Mouse (Mus musculus): ENCODE data around the gene Pdp2. TPM values are rescaled to one million over a fixed set of nuclear protein-coding genes. Genes with fewer than 3 reads are reported as not detected.
"Not testable (repeated sequence)": the region's sequence is repeated elsewhere in the genome, so short reads cannot be mapped to it uniquely, and the experiment has no call there.

Gene Pdp2
- polyA plus RNA-seq, 1 experiment from 2014 or later: 17.4 TPM

DNA sequence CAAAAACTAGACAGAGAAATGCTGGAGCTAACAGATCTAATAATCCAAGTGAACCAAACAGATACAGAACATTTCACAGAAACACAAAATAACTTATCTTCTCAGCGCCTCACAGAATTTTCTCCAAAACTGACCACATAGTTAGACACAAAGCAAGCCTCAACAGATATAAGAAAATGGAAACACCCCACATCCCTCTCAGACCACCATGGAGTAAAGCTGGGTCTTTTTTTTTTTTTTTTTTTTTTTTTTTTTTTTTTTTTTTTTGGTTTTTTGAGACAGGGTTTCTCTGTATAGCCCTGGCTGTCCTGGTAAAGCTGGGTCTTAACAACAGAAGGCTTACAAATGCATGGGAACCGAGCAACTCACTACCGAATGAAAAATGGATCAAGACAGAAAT, 14.4 kb upstream of the Pdp2 start:
- Histone ChIP-seq H3K9ac (replicated peaks) (no peak overlapping the region), H3K4me2 (replicated peaks) (no peak overlapping the region), H3K9me3 (no peaks in the 10 kb centered on the region), H3K27me3 (no peaks in the 10 kb centered on the region), H3K4me1 (replicated peaks) (no peaks in the 10 kb centered on the region), H3K36me3 (no peaks in the 10 kb centered on the region), H3K27ac (no peak overlapping the region), H3K4me3 (replicated peaks) (no peak overlapping the region)
- no peak for ATAC-seq
- WGBS: 90% methylated on average over 3 of the region's 3 CpGs

DNA sequence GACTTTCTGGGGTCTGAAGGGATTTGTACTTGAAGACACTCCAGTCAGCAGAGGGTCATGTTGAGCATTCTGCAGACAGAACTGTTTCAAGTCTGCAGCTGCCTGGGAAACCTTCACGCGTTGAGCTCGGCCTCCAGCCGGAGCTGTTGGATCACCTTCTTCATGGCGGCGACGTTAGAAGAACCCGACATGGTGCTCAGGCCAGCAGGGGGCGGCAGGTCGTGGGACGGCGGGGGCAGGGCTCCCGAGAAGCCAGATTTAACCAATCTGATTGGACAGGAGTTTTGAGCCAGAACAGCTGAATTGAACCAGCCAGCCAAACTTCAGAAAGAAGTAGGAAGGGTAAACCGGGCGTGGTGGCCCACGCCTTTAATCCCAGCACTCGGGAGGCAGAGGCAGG, 13.6 kb upstream of the Pdp2 start:
- not testable (repeated sequence) for H3K9me3 ChIP-seq; H3K4me3 ChIP-seq (replicated peaks); H3K27ac ChIP-seq; ATAC-seq; H3K9ac ChIP-seq (replicated peaks); H3K4me1 ChIP-seq (replicated peaks); H3K27me3 ChIP-seq; H3K4me2 ChIP-seq (replicated peaks); H3K36me3 ChIP-seq
- 81% methylated on average over 17 of the region's 17 CpGs for WGBS

DNA sequence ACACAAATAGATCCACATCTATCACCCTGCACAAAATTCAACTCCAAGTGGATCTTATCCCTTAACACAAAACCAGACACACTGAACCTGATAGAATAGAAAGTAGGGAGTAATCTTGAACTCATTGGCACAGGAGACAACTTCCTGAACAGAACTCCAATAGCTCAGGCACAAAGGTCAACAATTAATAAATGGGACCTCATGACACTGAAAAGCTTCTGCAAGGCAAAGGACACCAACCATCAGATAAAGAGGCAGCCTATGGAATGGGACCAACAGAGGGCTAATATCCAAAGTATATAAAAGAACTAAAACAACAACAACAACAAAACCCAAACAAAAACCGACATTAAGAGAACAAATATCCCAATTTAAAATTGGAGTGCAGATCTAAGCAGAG, 6.7 kb upstream of the Pdp2 start:
- ATAC-seq: no peak
- no peak overlapping the region for H3K4me3 ChIP-seq (replicated peaks)
- H3K4me2 ChIP-seq (replicated peaks): no peak overlapping the region
- WGBS: 71% methylated on average over 1 of the region's 1 CpGs
- H3K36me3 ChIP-seq: no peaks in the 10 kb centered on the region
- H3K4me1 ChIP-seq (replicated peaks): no peaks in the 10 kb centered on the region
- peaks cover 9% of the 10 kb centered on the region for H3K9me3 ChIP-seq
- no peak overlapping the region for H3K27ac ChIP-seq
- no peaks in the 10 kb centered on the region for H3K27me3 ChIP-seq
- no peak overlapping the region for H3K9ac ChIP-seq (replicated peaks)

DNA sequence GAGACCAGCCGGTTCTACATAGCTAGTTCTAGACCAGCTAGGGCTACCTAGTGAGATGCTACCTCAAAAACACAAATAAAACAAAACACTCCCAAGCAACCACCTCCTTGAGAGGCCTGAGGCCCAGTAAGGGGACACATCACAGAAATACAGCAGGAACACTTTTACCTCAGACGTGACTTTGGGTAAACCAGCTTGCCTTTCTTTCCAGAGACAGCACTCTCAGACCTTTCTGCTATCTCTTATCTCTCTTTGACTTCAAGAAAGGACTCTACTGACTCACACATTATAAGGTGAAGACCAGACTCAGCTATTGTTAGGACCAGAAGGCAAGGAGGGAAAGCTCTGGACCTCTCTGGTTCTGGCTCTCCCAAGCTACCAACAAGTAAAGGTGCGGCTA, 967 bp upstream of the Pdp2 start:
- no peak for ATAC-seq
- WGBS: 92% methylated on average over 3 of the region's 3 CpGs

DNA sequence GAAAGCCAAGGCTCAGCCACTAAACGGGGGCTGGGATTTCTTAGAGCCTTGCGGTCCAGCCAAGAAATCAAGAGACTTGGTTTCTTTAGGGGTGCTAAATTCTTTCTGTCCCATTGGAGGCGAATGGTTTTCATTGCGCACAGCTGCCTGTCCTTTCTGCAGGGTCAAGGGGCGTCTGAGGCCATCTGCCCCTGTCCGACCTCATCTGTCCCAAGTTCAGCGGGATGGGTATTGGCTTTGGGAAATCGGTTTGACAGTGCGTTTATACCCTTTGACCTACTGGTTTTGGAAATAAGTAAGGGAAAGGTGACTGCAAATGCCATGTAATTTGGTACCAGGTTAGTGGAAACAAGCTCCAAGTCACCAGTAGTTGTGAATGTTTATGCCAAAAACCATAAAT, 605 bp downstream of the Pdp2 start:
- Histone ChIP-seq H3K4me2 (replicated peaks) (peak overlapping the region; percentile 80), H3K27ac (no peak overlapping the region), H3K4me1 (replicated peaks) (peaks cover 12% of the 10 kb centered on the region), H3K9ac (replicated peaks) (peak overlapping the region; percentile 81), H3K27me3 (no peaks in the 10 kb centered on the region), H3K36me3 (peaks cover 32% of the 10 kb centered on the region), H3K9me3 (no peaks in the 10 kb centered on the region), H3K4me3 (replicated peaks) (peak overlapping the region; percentile 72)
- ATAC-seq: no peak; the same call in 1 of the 2 replicates
- 3% methylated on average over 9 of the region's 9 CpGs for WGBS

More for the DNA sequence above, 967 bp upstream of the Pdp2 start:
- Histone ChIP-seq H3K4me2 (replicated peaks) (no peak overlapping the region), H3K9ac (replicated peaks) (no peak overlapping the region), H3K27ac (no peak overlapping the region), H3K4me3 (replicated peaks) (no peak overlapping the region), H3K36me3 (peaks cover 18% of the 10 kb centered on the region), H3K9me3 (no peaks in the 10 kb centered on the region), H3K27me3 (no peaks in the 10 kb centered on the region), H3K4me1 (replicated peaks) (peaks cover 12% of the 10 kb centered on the region)

DNA sequence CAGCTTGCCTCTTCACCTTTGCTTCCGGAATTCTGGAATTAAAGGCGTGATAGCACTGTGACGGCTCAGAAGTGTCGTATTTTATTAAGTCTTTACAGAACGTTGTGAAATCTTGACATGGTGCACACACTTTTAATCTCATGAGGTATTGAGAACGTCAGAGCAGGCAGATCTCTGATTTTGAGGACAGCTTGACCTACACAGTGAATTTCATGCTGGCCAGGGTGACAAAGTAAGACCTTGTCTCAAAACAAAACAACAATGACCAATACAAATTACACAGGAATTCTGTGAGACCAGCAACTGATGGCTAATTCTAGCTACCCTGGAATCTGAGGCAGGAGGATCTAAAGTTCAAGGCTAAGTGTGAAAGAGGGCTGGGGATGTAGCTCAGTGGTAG, 1.3 kb downstream of the Pdp2 start:
- H3K9me3 ChIP-seq: no peaks in the 10 kb centered on the region
- no peak overlapping the region for H3K9ac ChIP-seq (replicated peaks)
- whole genome bisulfite sequencing: 68% methylated on average over 6 of the region's 6 CpGs
- peaks cover 12% of the 10 kb centered on the region for H3K4me1 ChIP-seq (replicated peaks)
- ATAC-seq: no peak
- H3K4me2 ChIP-seq (replicated peaks): peak overlapping the region; percentile 80
- no peaks in the 10 kb centered on the region for H3K27me3 ChIP-seq
- H3K36me3 ChIP-seq: peaks cover 38% of the 10 kb centered on the region
- no peak overlapping the region for H3K27ac ChIP-seq
- no peak overlapping the region for H3K4me3 ChIP-seq (replicated peaks)

DNA sequence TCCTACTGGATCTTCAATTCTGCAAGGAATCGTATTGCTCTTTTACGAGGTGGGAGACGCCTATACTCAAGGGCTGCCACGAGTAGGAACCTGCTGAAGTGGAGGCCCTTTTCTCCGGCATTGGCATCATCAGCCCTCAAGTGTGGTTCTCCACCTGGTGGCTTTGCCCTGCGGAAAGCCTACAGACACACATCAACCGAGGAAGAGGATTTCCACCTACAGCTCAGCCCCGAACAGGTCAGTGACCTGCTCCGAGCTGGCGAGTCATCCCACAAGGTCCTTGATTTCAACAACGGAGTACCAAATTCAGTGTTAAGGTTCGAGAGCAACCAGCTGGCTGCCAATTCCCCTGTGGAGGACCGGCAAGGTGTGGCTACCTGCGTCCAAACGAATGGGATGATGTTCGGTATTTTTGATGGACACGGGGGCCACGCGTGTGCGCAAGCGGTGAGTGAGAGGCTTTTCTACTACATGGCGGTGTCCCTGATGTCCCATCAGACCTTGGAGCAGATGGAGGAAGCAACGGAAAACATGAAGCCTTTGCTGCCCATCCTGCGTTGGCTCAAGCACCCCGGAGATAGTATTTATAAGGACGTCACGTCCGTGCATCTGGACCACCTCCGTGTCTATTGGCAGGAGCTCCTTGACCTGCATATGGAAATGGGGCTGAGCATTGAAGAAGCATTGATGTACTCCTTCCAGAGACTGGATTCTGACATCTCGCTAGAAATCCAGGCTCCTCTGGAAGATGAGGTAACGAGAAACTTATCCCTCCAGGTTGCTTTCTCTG, 2.5 kb downstream of the Pdp2 start:
- Histone ChIP-seq H3K4me1 (replicated peaks) (peaks cover 12% of the 10 kb centered on the region), H3K4me2 (replicated peaks) (no peak overlapping the region), H3K9ac (replicated peaks) (no peak overlapping the region), H3K9me3 (no peaks in the 10 kb centered on the region), H3K27me3 (no peaks in the 10 kb centered on the region), H3K4me3 (replicated peaks) (no peak overlapping the region), H3K36me3 (peaks cover 42% of the 10 kb centered on the region), H3K27ac (no peak overlapping the region)
- WGBS: 96% methylated on average over 31 of the region's 31 CpGs
- no peak for ATAC-seq

DNA sequence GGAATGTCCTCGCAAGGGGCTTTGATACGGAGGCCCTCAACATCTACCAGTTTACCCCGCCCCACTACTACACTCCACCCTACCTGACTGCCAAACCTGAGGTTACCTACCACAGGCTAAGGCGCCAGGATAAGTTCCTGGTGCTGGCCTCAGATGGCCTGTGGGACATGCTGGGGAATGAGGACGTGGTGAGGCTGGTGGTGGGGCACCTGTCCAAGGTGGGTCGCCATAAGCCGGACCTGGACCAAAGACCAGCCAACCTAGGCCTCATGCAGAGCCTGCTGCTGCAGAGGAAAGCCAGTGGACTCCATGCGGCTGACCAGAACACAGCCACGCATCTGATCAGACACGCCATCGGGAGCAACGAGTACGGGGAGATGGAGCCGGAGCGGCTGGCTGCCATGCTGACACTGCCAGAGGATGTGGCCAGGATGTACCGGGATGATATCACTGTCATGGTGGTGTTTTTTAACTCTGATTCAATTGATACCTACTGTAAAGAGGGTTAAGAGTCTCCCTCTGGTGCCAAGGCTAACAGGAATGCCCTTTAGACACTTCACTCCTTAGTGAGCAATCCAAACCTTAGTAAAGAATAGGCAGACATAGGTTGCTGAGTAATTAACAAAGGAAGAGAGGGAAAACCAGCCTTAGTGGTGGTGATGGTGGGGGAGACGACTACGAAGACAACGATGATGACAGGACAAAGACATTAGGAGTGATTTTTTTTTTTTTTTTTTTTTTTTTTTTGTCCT, 3.5 kb downstream of the Pdp2 start:
- Histone ChIP-seq H3K4me2 (replicated peaks) (no peak overlapping the region), H3K4me1 (replicated peaks) (peaks cover 12% of the 10 kb centered on the region), H3K9ac (replicated peaks) (no peak overlapping the region), H3K27me3 (no peaks in the 10 kb centered on the region), H3K4me3 (replicated peaks) (no peak overlapping the region), H3K9me3 (no peaks in the 10 kb centered on the region), H3K27ac (no peak overlapping the region), H3K36me3 (peaks cover 42% of the 10 kb centered on the region)
- WGBS: 93% methylated on average over 19 of the region's 19 CpGs
- ATAC-seq: no peak

DNA sequence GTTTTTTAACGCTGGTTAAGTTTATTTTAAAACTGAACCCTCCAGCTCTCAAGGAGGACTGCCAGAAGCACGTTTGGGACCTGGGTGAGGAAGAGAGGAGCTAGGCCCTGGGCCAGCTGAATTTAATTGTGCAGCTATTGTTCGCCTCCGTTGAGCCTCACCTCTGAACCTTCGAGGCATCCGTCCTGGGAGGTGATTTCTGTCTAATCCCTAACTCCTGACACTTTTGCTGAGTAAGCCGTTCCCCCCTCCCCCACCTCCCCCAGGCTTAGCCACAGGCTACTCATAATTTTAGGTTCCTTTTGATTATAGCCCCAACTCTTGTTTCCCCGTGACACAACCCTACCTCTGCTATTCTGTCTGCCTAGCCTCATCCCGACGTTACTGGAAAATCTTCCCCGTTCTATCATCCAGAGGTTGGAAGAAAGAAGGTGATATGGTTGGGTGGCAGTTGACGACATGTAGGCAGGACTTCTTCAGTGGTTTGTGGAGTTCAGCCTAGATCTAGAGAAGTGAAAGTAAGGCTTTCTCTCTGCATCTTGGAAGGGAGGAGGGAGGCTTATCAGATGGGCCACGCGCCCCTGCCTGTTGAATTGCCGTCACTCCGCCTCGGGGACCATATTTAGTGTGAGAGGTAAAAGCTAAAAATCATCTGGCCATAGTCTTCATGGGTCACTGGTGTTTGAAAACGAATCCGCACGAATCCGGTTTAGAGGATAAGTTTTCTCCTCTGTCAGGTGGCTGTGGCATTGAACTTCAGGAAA, 4.7 kb downstream of the Pdp2 start:
- WGBS: 83% methylated on average over 21 of the region's 21 CpGs
- H3K4me2 ChIP-seq (replicated peaks): no peak overlapping the region
- no peak overlapping the region for H3K27ac ChIP-seq
- no peak for ATAC-seq
- no peaks in the 10 kb centered on the region for H3K9me3 ChIP-seq
- H3K36me3 ChIP-seq: peaks cover 42% of the 10 kb centered on the region
- no peaks in the 10 kb centered on the region for H3K27me3 ChIP-seq
- peaks cover 12% of the 10 kb centered on the region for H3K4me1 ChIP-seq (replicated peaks)
- H3K9ac ChIP-seq (replicated peaks): no peak overlapping the region
- no peak overlapping the region for H3K4me3 ChIP-seq (replicated peaks)

DNA sequence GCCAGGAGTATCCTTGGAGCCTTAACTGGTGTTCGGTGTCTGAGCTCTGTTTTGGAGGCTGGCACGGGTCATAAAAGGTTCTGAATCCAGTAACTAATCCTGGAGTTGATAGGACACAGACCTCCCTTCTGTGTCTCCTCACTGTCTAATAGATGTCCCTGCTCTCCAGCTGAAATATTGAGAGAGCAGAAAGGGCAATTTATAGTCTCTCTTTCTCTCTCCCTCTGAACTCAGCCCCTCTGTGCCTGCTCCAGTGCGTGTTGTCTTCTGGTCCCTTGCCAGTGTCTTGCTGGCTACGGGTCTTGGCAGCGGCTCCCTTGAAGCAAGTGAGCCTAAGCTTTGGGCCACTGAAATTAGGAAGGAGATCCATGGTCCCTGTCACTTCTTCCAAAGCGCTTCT, 6.4 kb downstream of the Pdp2 start:
- ATAC-seq: no peak
- WGBS: 86% methylated on average over 6 of the region's 6 CpGs
- Histone ChIP-seq H3K9me3 (no peaks in the 10 kb centered on the region), H3K4me1 (replicated peaks) (peaks cover 11% of the 10 kb centered on the region), H3K9ac (replicated peaks) (no peak overlapping the region), H3K36me3 (peaks cover 42% of the 10 kb centered on the region), H3K4me3 (replicated peaks) (no peak overlapping the region), H3K27ac (no peak overlapping the region), H3K4me2 (replicated peaks) (no peak overlapping the region), H3K27me3 (peaks cover 10% of the 10 kb centered on the region)

DNA sequence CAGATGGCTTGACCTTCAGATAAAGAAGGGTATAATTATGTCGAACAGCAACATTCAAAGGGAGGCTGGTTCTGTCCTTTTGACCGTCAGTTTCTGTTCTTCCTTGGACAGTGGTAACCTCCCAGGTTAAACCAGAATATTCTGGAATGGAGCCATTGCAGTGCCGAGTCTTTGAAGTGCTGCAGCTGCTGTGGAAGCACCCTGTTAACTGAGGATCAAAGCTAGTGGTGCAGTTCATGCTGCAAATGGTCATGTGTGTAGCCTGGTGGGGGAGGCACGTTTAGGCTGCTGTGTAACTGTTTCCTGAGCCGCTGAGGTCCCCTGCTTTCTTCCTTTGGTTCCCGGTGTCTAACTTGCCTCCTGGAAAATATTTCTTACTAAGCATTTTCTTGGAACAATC, 7.2 kb downstream of the Pdp2 start:
- Histone ChIP-seq H3K9me3 (no peaks in the 10 kb centered on the region), H3K4me2 (replicated peaks) (no peak overlapping the region), H3K36me3 (peaks cover 40% of the 10 kb centered on the region), H3K4me1 (replicated peaks) (peaks cover 9% of the 10 kb centered on the region), H3K27me3 (peaks cover 10% of the 10 kb centered on the region), H3K27ac (no peak overlapping the region), H3K4me3 (replicated peaks) (no peak overlapping the region), H3K9ac (replicated peaks) (no peak overlapping the region)
- WGBS: 77% methylated on average over 6 of the region's 6 CpGs
- ATAC-seq: no peak

DNA sequence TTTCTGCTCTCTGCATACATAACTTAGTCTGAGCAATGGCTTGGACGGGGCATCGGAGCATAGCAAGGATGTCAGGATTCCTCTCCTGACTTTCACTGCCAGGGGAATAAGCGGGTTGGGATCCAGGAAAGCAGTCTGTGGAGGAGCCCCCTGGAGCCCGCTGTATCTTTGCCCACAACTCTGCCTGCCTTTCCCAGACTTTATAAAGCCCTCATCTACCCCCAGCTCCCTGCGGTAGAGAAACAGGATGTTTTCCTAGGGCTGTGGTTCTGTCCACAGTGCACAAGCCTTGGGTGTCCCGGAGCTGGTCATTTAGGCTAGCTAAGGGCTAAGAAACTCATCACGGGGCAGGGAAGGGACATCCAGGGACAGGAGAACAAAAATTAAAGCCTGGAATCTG, 10.1 kb downstream of the Pdp2 start:
- Histone ChIP-seq H3K4me3 (replicated peaks) (no peak overlapping the region), H3K4me1 (replicated peaks) (peaks cover 9% of the 10 kb centered on the region), H3K27me3 (peaks cover 10% of the 10 kb centered on the region), H3K27ac (no peak overlapping the region), H3K9me3 (no peaks in the 10 kb centered on the region), H3K4me2 (replicated peaks) (no peak overlapping the region), H3K36me3 (peaks cover 14% of the 10 kb centered on the region), H3K9ac (replicated peaks) (no peak overlapping the region)
- no peak for ATAC-seq
- WGBS: 18% methylated on average over 7 of the region's 7 CpGs

All from midbrain, embryonic 13.5 days (tissue).